Mouse (Mus musculus): ENCODE data around the gene Mbd3. TPM values are rescaled to one million over a fixed set of nuclear protein-coding genes. Genes with fewer than 3 reads are reported as not detected.

Gene Mbd3
- polyA plus RNA-seq, 1 experiment from 2014 or later = 163 TPM

DNA sequence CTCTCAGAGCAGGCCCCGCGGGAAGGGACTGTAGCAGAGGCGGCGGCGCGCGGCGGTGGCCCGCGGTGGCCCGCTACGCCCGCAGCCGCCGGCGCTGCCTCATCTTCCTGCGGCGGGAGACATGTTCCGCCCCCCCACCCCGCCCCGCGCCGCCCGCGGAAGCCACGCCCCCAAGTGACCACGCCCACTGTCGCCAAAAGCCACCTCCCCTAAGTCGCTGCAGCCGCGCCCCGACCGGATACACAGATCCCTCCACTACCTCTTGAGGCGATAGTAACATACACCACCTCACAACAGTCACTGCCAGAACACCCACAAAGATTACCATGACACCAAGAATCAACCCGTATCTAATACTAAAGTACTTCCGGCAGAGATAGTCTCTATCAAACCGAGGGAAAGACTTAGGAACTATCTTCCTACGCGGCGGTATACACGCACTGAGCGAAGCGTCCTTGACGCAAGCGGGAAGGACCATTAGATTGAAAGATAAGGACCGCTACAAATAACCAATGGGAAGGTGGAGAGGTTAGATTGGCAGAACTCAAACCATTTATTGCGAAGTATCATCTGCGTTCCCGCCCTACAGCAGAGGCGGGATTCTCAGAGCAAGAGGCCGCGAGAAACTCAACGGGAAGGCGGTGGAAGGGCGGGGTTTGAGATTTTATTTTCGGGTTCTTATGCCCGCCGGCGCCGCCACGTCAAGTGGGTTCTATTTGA lies 34.3 kb upstream of the Mbd3 start, which contains the start of gene Tcf3:
Gene Tcf3, minus strand, starts transcription at position 135 of the 720 bp plus-strand sequence.
- DNase-seq (ENCODE audit: low spot score) (peak; percentile 100), ATAC-seq (replicated peaks; ENCODE audit: low FRiP score, low read depth) (peak; percentile 87)
- H3K9me3 ChIP-seq (replicated peaks; ENCODE audit: low read length) = no peaks in the 10 kb centered on the region
- peaks cover 8% of the 10 kb centered on the region; the same call in 1 of the 2 replicates for H3K4me1 ChIP-seq (replicated peaks; ENCODE audit: insufficient read depth, low read length)
- under 1% methylated on average over 58 of the region's 61 CpGs for WGBS
- peak within 1 kb of the TSS; percentile 97 for H3K4me3 ChIP-seq (replicated peaks; ENCODE audit: low read depth, low read length)
- H3K36me3 ChIP-seq (ENCODE audit: insufficient read depth, low read length) = peaks cover 10% of the 10 kb centered on the region; the same call in 1 of the 2 replicates
- TF ChIP-seq CTCF (IDR thresholded peaks at IDR 0.05; ENCODE audit: low read depth) = no peak
- peak within 1 kb of the TSS; percentile 85 for H3K4me2 ChIP-seq (ENCODE audit: low read length)
- H3K9ac ChIP-seq (ENCODE audit: low read depth, low read length) = peak within 1 kb of the TSS; percentile 99
- H3K27ac ChIP-seq = peak within 1 kb of the TSS; percentile 96
- no peaks in the 10 kb centered on the region for H3K27me3 ChIP-seq (ENCODE audit: insufficient read depth, low read length)

DNA sequence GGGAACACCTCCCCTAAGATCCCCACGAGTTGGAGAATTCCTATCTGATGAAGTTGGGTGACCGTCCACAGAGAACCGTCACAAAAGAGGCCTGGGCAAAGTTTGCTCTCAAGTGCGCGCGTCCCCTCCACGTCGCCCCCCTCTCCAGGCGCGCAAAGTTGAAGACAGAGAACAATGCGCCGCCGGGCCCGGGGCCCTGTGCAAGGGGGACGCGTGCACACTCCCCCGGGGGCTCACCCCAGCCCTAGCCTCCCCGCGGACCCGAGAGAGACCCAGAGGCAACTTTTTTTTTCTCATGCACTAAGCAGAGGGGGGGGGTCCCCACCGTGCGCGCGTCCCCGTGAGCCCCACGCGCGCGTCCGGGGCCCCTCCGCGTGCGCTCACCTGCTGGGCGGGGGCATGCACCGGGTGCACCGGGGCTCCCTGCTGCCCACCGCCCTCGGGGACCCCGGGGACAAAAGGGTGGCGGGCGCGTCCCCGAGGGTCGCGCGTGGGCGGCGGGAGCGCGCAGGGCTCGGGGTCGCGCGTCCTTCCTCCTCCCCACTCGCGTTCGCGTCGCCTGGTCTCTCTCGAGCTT lies 33.7 kb upstream of the Mbd3 start:
- H3K27ac ChIP-seq = peak overlapping the region; percentile 96
- peaks cover 8% of the 10 kb centered on the region; the same call in 1 of the 2 replicates for H3K4me1 ChIP-seq (replicated peaks; ENCODE audit: insufficient read depth, low read length)
- H3K27me3 ChIP-seq (ENCODE audit: insufficient read depth, low read length) = no peaks in the 10 kb centered on the region
- ATAC-seq (replicated peaks; ENCODE audit: low FRiP score, low read depth) (peak; percentile 1; the same call in 1 of the 2 replicates), DNase-seq (ENCODE audit: low spot score) (peak; percentile 69)
- H3K4me3 ChIP-seq (replicated peaks; ENCODE audit: low read depth, low read length) = peak overlapping the region; percentile 97
- H3K36me3 ChIP-seq (ENCODE audit: insufficient read depth, low read length) = peaks cover 16% of the 10 kb centered on the region
- H3K9ac ChIP-seq (ENCODE audit: low read depth, low read length) = peak overlapping the region; percentile 99
- no peaks in the 10 kb centered on the region for H3K9me3 ChIP-seq (replicated peaks; ENCODE audit: low read length)
- H3K4me2 ChIP-seq (ENCODE audit: low read length) = peak overlapping the region; percentile 85
- WGBS = 1% methylated on average over 37 of the region's 60 CpGs
- no peak for TF ChIP-seq CTCF (IDR thresholded peaks at IDR 0.05; ENCODE audit: low read depth)

DNA sequence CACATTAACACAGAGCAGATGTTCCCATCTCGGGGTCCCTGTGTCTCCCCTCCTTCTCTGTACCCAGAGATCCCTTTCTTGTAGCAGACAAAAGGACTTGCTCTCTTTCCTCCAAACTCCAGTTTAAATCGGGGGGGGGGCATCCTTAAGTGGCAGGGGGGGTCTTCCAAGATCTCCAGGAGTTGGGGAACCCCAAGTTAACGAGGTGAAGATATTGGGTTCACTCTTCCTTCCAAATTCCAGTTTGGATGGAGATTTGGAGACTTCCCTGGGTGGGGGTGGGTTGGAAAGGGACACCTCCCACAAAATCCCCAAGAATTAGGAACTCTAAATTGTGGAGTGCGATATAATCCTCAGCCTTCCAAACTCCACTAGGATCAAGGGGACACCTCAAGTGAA lies 33.0 kb upstream of the Mbd3 start:
- Histone ChIP-seq H3K4me2 (ENCODE audit: low read length) (peak overlapping the region; percentile 85), H3K9ac (ENCODE audit: low read depth, low read length) (peak overlapping the region; percentile 99), H3K4me1 (replicated peaks; ENCODE audit: insufficient read depth, low read length) (peaks cover 8% of the 10 kb centered on the region; the same call in 1 of the 2 replicates), H3K27ac (peak overlapping the region; percentile 96; the same call in 1 of the 2 replicates), H3K36me3 (ENCODE audit: insufficient read depth, low read length) (peaks cover 21% of the 10 kb centered on the region), H3K27me3 (ENCODE audit: insufficient read depth, low read length) (no peaks in the 10 kb centered on the region), H3K4me3 (replicated peaks; ENCODE audit: low read depth, low read length) (peak overlapping the region; percentile 97), H3K9me3 (replicated peaks; ENCODE audit: low read length) (no peaks in the 10 kb centered on the region)
- no peak for ATAC-seq (replicated peaks; ENCODE audit: low FRiP score, low read depth)
- DNase-seq (ENCODE audit: low spot score) = no peak
- WGBS = 1% methylated on average over 4 of the region's 4 CpGs
- no peak for TF ChIP-seq CTCF (IDR thresholded peaks at IDR 0.05; ENCODE audit: low read depth)

DNA sequence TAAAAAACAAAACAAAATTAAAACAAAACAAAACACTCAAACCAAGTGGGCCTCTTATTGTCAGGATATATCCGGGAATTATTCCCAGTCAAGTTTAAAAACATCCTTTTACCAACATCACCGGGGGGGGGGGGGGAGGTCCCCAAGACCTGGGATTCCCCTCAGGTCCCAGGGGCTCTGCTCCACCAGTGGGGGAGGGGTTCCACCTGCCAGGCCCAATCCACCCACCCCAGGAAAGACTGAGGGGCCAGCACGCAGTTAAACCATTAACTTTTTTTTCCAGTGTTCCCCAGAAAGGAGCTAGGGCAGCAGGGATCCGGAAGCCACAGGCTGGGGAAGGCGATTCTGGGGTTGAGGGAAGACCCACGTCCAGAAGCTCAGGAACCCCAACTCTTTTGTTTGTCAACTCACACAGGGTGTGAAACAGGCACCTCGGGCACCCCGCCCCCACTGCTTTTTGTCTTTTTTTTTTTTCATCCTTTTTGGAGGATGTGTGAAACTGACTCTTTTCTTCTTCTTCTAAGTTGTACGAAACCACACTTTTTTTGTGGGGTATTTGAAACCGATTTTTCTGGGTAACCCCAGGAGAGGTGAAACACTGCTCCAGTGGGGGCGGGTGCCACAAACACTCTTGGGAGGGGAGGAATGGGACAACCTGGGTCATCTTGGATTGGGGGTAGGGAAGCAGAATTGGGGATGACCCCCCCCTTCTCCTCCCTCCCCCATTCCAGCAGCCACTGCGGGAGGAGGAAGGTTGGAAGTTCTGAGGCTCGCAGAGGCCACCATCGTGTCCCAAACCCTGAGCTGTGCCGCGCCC lies 32.4 kb upstream of the Mbd3 start:
- TF ChIP-seq CTCF (IDR thresholded peaks at IDR 0.05; ENCODE audit: low read depth) = no peak
- no peak for ATAC-seq (replicated peaks; ENCODE audit: low FRiP score, low read depth)
- H3K4me3 ChIP-seq (replicated peaks; ENCODE audit: low read depth, low read length) = peak overlapping the region; percentile 97
- peaks cover 26% of the 10 kb centered on the region for H3K36me3 ChIP-seq (ENCODE audit: insufficient read depth, low read length)
- peak overlapping the region; percentile 85 for H3K4me2 ChIP-seq (ENCODE audit: low read length)
- H3K27ac ChIP-seq = no peak overlapping the region
- H3K9me3 ChIP-seq (replicated peaks; ENCODE audit: low read length) = no peaks in the 10 kb centered on the region
- H3K4me1 ChIP-seq (replicated peaks; ENCODE audit: insufficient read depth, low read length) = peaks cover 8% of the 10 kb centered on the region; the same call in 1 of the 2 replicates
- H3K27me3 ChIP-seq (ENCODE audit: insufficient read depth, low read length) = no peaks in the 10 kb centered on the region
- DNase-seq (ENCODE audit: low spot score) = no peak
- peak overlapping the region; percentile 99 for H3K9ac ChIP-seq (ENCODE audit: low read depth, low read length)
- 9% methylated on average over 15 of the region's 16 CpGs for WGBS

- Histone ChIP-seq H3K9ac (ENCODE audit: low read depth, low read length) (no peak overlapping the region), H3K36me3 (ENCODE audit: insufficient read depth, low read length) (peaks cover 39% of the 10 kb centered on the region)
Measured at GRCm38 (mm10) chr10:80430375-80430980, 31.1 kb upstream of the Mbd3 start.

More at GRCm38 (mm10) chr10:80430375-80430980, 31.1 kb upstream of the Mbd3 start:
- Histone ChIP-seq H3K4me2 (ENCODE audit: low read length) (no peak overlapping the region), H3K27me3 (ENCODE audit: insufficient read depth, low read length) (no peaks in the 10 kb centered on the region), H3K4me3 (replicated peaks; ENCODE audit: low read depth, low read length) (no peak overlapping the region), H3K27ac (no peak overlapping the region; the same call in 1 of the 2 replicates), H3K4me1 (replicated peaks; ENCODE audit: insufficient read depth, low read length) (0 out of 2 replicates have a peak, but pooled peaks cover 8% of the 10 kb centered on the region), H3K9me3 (replicated peaks; ENCODE audit: low read length) (no peaks in the 10 kb centered on the region)
- ATAC-seq (replicated peaks; ENCODE audit: low FRiP score, low read depth) (no peak), DNase-seq (ENCODE audit: low spot score) (no peak)
- WGBS = 60% methylated on average over 8 of the region's 8 CpGs
- no peak for TF ChIP-seq CTCF (IDR thresholded peaks at IDR 0.05; ENCODE audit: low read depth)
